Mouse (Mus musculus) ovary, postnatal 14 days (tissue): ENCODE measurements around the gene Thop1.
A peak's percentile ranks its signal among the peaks of the same experiment; 100 is the strongest.
"Not testable (repeated sequence)": the region's sequence is repeated elsewhere in the genome, so short reads cannot be mapped to it uniquely, and the experiment has no call there.

Experiments
- DNase-seq: peaks from one replicate; pipeline ENCODE4 v3.0.0; 2022; ENCODE audit warnings: low spot score

Thop1 gene

GRCm38 (mm10) chr10:81069836-81070235 is at the start of gene Thop1:
Gene Thop1 (plus strand): TSS chr10:81070035.
- peak; percentile 86 for DNase-seq

DNA sequence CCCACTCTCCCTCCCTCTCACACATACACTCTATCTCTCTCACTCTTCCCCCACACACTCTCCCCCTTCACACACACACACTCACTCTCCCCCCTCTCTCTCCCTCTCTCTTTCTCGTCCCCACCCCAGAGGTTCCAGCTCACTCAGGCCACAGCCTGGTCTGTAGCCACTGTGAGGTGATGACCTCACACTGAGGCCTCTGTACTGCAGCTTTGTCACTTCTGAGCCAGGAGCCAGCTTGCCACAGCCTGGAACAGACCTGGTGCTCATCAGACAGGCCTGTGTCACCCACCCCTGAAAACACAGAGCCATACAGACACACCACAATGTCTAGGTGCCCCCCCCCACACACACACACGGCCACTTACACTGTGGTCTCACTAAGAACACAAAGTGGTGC is 49.6 kb upstream of the Thop1 start:
- DNase-seq, result no peak

DNA sequence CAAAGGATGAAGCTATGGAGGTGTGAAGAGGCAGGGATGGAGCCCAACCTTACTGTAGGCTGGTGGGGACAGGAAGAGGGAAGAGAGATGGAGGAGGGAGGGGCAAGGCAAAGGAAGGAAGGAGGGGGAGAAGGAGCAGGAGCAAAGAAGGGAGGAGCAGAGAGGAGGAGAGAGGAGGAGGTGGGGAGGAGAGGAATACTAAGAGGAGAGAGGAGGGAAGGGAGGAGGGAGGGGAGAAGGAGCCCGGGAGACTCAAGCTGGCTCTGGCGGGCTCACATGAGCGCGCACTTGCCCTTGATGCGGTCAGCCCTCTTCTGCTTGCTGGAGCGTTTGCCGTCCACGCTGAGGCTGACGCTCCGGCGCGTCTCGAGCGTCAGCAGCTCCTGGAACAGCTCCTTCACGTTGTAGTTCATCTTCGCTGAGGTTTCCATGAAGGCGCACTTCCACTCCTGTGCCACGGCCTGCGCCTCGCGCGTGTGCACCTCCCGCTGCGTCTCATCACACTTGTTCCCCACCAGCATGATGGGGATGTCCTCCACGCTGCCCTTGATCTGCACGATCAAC is 48.2 kb upstream of the Thop1 start:
- DNase-seq, result no peak

DNA sequence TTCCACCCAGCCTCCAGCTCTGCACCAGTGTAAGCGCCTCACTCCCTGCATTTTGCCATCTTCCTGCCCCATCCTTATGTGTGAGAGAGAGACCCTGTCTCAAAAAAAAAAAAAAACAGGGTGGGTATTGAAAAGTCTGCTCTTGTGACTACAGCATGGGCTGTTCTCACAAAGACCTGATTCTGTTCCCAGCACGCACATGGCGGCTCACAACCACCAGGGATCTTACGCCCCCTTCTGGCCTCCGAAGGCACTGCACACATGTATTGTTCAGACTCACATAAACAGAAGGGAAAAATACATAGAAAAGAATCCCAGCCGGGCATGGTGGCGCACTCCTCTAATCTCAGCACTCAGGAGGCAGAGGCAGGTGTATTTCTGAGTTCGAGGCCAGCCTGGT is 47.1 kb upstream of the Thop1 start:
- DNase-seq, result no peak

GRCm38 (mm10) chr10:81024346-81024937 is 45.4 kb upstream of the Thop1 start:
- DNase-seq, result no peak

DNA sequence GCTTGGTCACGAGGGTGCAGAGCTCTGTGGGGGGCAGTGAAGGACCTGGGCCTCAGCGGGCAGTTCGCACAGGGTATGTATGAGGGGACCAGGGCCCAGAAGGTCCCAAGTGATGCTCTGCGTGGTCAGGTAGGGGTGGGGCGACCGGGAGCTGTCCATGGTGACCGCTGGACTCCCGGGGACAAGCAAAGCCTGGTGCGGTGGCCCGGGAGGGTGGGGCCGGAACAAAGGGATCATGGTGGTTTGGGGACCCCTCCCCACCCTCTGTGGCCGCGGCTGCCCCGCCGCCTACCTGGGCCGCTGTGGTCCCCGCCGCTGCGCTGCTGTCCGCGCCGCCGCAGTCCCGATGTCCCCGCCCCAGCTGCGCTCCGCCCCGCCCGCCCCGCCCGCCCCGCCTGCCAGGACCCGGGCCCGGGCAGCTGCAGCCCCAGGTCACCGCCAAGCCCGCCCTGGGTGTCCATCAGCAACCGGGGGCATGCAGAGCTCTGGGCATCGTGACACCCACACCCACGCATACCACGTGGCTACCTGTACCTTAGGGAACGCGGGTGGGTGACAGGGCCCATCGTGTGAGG is 44.7 kb upstream of the Thop1 start:
- DNase-seq, result no peak

DNA sequence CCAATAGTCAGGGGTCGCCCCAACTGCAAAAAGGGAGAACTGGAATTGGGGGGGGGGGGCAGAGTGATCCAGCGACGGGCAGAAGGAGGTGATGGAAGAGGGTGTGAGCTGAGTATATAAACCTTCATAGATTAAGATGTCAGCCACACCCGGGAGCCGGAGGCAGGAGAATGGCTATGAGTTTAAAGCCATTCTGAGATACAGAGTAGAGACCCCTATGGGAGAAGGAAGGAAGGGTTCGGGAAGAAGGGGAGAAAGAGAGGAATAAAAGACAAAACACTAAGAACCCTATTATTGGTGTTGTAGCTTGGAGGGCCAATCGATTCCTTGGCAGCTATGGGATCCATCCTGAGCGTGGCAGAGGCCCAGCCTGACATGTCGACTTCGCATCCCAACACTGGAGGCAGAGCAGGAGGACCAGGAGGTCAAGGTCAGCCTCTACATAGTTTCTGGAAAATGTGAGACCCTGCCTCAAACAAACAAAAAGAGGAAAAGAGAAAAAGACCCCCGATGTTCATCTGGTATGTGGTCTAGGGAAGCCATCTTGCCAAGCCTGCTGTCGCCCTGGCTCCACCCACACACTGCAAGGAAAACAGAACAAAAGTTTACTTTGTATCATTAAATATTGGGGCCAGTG is 44.1 kb upstream of the Thop1 start, which contains the start of gene Diras1:
Gene Diras1, minus strand, starts transcription at position 24 of the 637 bp plus-strand sequence.
- no peak for DNase-seq

DNA sequence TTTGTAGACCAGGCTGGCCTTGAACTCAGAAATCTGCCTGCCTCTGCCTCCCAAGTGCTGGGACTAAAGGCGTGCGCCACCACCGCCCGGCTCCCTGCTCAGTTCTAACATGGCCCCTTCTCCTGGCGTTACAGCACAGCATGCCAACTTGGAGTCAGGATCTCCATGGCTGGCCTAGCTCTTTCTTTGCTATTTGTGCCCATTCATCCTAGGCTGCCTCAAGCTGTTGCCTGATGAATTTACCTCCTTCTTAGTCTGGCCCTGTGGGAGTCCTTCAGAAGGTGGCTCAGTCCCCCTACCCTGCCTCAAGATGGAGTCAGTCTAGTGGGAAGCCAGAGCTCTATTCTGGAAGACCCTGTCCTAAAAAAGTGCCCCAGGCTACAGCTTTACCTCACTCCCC is 43.0 kb upstream of the Thop1 start:
- DNase-seq, result no peak

GRCm38 (mm10) chr10:81027331-81027730 is 42.5 kb upstream of the Thop1 start:
- no peak for DNase-seq

GRCm38 (mm10) chr10:81028219-81028618 is 41.6 kb upstream of the Thop1 start:
- no peak for DNase-seq

DNA sequence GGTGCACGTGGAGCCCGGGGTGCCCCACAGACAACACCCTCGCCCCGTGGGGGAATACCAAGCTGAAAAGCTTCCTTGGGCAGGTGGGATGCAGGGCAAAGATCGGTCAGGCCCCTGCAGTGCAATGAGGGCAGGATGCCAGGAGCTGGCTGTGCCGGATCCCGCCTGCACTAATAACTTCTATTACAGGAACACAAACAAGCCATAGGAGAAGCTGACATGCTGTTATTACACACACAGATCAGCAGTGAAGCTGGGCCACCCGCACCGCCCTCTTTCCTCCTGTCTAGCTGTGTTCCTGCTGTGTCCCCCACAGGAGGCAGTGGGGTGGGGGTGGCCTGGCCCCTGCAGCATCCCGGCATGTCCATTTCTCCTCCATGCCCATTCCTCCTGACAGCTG is 40.8 kb upstream of the Thop1 start:
- no peak for DNase-seq

GRCm38 (mm10) chr10:81033586-81033985 is 36.2 kb upstream of the Thop1 start:
- no peak for DNase-seq

DNA sequence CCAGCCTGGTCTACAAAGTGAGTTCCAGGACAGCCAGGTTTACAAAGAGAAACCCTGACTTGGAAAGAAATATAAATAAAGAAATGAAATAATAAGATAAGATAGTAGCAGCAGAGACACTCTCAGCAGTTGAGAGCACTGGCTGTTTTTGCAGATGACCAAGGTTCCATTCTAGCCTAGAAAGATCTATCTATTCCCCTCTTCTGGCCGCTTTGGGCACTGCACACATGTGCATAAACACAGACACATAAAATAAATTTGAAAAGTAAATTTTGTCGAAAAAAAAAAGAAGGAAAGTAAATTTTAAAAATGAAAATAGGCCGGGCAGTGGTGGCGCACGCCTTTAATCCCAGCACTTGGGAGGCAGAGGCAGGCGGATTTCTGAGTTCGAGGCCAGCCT is 33.6 kb upstream of the Thop1 start:
- no peak for DNase-seq

DNA sequence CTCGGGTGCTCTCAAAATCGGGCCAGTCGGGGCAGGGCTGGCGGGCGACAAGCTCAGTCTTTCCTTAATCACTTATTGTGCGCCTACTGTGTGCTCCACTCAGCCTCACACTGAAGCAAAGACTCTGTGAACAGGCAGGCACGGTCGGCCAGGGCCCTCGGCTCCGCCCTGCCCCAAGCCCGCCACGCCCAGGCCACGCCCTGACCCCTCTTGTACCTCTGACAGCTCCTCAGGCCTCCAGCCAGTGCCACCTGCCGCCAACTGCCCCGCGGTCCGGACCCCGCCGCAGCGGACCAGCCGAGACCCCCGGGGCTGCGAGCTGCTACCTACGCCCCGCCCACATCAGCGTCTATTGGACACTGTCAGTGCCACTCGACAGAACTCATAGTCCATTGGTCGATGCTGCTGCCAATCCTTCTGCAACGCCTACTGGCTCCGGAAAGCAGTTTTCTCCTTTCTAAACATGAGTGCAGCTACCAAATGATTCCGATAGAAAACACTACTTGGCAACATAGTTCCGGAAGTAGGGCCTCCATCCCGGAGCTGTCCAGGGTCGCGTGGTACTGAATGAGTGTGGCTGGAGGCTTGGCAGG is 32.8 kb upstream of the Thop1 start, which contains the start of gene Slc39a3:
Gene Slc39a3, minus strand, starts transcription at position 439 of the 593 bp plus-strand sequence.
- DNase-seq, result peak; percentile 100

- DNase-seq, result peak; percentile 62
Measured at GRCm38 (mm10) chr10:81041458-81042175, 28.2 kb upstream of the Thop1 start.

- not testable (repeated sequence) for DNase-seq
Measured at GRCm38 (mm10) chr10:81045246-81045645, 24.6 kb upstream of the Thop1 start.

GRCm38 (mm10) chr10:81050645-81051044 is 19.2 kb upstream of the Thop1 start:
- DNase-seq, result no peak

- DNase-seq, result no peak
Measured at GRCm38 (mm10) chr10:81051133-81051532, 18.7 kb upstream of the Thop1 start.

GRCm38 (mm10) chr10:81052577-81052976 is 17.3 kb upstream of the Thop1 start:
- no peak for DNase-seq

GRCm38 (mm10) chr10:81055169-81055568 is 14.7 kb upstream of the Thop1 start:
- no peak for DNase-seq

GRCm38 (mm10) chr10:81055802-81056340 is 14.0 kb upstream of the Thop1 start:
- not testable (repeated sequence) for DNase-seq
